Mouse (Mus musculus): ENCODE results near the gene Thegl. TPM values are rescaled to one million over a fixed set of nuclear protein-coding genes. Genes with fewer than 3 reads are reported as not detected.
A peak's percentile ranks its signal among the peaks of the same experiment; 100 is the strongest.

Gene Thegl
- polyA plus RNA-seq, 1 experiment from 2014 or later: not detected

- Histone ChIP-seq H3K9me3 (no peaks in the 10 kb centered on the region), H3K4me2 (no peak overlapping the region), H3K4me1 (replicated peaks) (peaks cover 6% of the 10 kb centered on the region), H3K27ac (no peak overlapping the region), H3K9ac (replicated peaks) (no peak overlapping the region), H3K27me3 (no peaks in the 10 kb centered on the region), H3K36me3 (no peaks in the 10 kb centered on the region), H3K4me3 (replicated peaks) (no peak overlapping the region)
- WGBS: 63% methylated on average over 12 of the region's 12 CpGs
- ATAC-seq (ENCODE audit: insufficient number of reproducible peaks, insufficient read depth, low FRiP score, low TSS enrichment, low read depth): no peak
These were observed 41.1 kb downstream of the Thegl start for GRCm38 (mm10) chr5:77056881-77057440.

- H3K27ac ChIP-seq: no peak overlapping the region
- H3K4me3 ChIP-seq (replicated peaks): no peak overlapping the region
- WGBS: 31% methylated on average over 10 of the region's 10 CpGs
- no peaks in the 10 kb centered on the region for H3K36me3 ChIP-seq
- peaks cover 6% of the 10 kb centered on the region for H3K4me1 ChIP-seq (replicated peaks)
- no peak overlapping the region for H3K9ac ChIP-seq (replicated peaks)
- ATAC-seq (ENCODE audit: insufficient number of reproducible peaks, insufficient read depth, low FRiP score, low TSS enrichment, low read depth): no peak
- 0 out of 2 replicates have a peak overlapping the region, but pooled peaks have one; percentile 32 for H3K4me2 ChIP-seq
- no peaks in the 10 kb centered on the region for H3K27me3 ChIP-seq
- no peaks in the 10 kb centered on the region for H3K9me3 ChIP-seq
These were observed 44.5 kb downstream of the Thegl start for GRCm38 (mm10) chr5:77060363-77060762.

GRCm38 (mm10) chr5:77061372-77062038 lies 45.7 kb downstream of the Thegl start:
- H3K4me2 ChIP-seq: peak overlapping the region; percentile 20; the same call in 1 of the 2 replicates
- no peak for ATAC-seq (ENCODE audit: insufficient number of reproducible peaks, insufficient read depth, low FRiP score, low TSS enrichment, low read depth)
- no peak overlapping the region for H3K27ac ChIP-seq
- no peak overlapping the region for H3K9ac ChIP-seq (replicated peaks)
- WGBS: 33% methylated on average over 17 of the region's 17 CpGs
- H3K4me1 ChIP-seq (replicated peaks): peaks cover 6% of the 10 kb centered on the region
- no peaks in the 10 kb centered on the region for H3K27me3 ChIP-seq
- H3K9me3 ChIP-seq: no peaks in the 10 kb centered on the region
- H3K4me3 ChIP-seq (replicated peaks): no peak overlapping the region
- H3K36me3 ChIP-seq: no peaks in the 10 kb centered on the region

DNA sequence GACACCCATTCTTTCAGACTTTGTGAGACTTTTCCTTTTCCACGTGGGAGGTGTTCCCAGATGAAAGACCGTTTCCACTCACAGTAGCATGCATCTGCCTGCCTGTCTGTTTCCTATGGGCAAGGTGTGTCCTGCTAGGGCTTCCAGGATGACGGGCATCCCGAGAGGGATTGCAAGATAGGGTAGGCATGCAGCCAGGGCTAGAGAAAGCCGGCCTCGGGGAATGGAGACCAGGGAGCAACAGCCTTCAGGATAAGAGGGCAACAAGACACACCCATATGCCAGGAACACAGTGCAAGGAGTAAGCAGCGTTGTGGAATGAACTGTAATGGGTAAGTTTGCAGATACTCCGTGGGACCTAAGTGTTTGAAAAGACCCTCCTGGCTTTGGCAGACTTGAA lies 51.5 kb downstream of the Thegl start:
- WGBS: 83% methylated on average over 8 of the region's 8 CpGs
- H3K9ac ChIP-seq (replicated peaks): no peak overlapping the region
- ATAC-seq (ENCODE audit: insufficient number of reproducible peaks, insufficient read depth, low FRiP score, low TSS enrichment, low read depth): no peak
- no peaks in the 10 kb centered on the region for H3K27me3 ChIP-seq
- H3K9me3 ChIP-seq: no peaks in the 10 kb centered on the region
- no peaks in the 10 kb centered on the region for H3K36me3 ChIP-seq
- H3K4me2 ChIP-seq: no peak overlapping the region
- H3K4me3 ChIP-seq (replicated peaks): no peak overlapping the region
- H3K4me1 ChIP-seq (replicated peaks): no peaks in the 10 kb centered on the region
- H3K27ac ChIP-seq: no peak overlapping the region

- Histone ChIP-seq H3K4me2 (no peak overlapping the region), H3K27me3 (no peaks in the 10 kb centered on the region), H3K9ac (replicated peaks) (no peak overlapping the region), H3K27ac (no peak overlapping the region), H3K4me1 (replicated peaks) (no peaks in the 10 kb centered on the region), H3K36me3 (no peaks in the 10 kb centered on the region), H3K9me3 (no peaks in the 10 kb centered on the region), H3K4me3 (replicated peaks) (no peak overlapping the region)
- ATAC-seq (ENCODE audit: insufficient number of reproducible peaks, insufficient read depth, low FRiP score, low TSS enrichment, low read depth): no peak
- 83% methylated on average over 2 of the region's 2 CpGs for WGBS
These were observed 55.2 kb downstream of the Thegl start for GRCm38 (mm10) chr5:77070987-77071386.

DNA sequence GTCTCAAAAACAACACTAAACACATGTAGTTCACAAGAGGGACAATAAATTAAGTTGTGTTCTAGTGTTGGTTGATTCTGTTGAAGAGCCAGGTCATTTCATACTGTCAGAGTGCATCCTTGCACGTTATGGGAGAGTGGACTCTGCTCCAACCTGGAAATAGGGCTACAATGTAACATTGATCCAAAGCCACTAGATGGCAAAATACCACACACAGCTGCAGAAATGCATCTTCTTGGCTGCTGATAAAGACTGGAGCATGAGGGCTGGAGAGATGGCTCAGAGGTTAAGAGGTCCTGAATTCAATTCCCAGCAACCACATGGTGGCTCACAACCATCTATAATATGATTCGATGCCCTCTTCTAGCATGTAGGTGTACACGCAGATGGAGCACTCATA lies 55.8 kb downstream of the Thegl start:
- Histone ChIP-seq H3K4me2 (no peak overlapping the region), H3K27ac (no peak overlapping the region), H3K9me3 (no peaks in the 10 kb centered on the region), H3K27me3 (no peaks in the 10 kb centered on the region), H3K9ac (replicated peaks) (no peak overlapping the region), H3K36me3 (no peaks in the 10 kb centered on the region), H3K4me1 (replicated peaks) (no peaks in the 10 kb centered on the region), H3K4me3 (replicated peaks) (no peak overlapping the region)
- WGBS: 84% methylated on average over 3 of the region's 3 CpGs
- no peak for ATAC-seq (ENCODE audit: insufficient number of reproducible peaks, insufficient read depth, low FRiP score, low TSS enrichment, low read depth)

DNA sequence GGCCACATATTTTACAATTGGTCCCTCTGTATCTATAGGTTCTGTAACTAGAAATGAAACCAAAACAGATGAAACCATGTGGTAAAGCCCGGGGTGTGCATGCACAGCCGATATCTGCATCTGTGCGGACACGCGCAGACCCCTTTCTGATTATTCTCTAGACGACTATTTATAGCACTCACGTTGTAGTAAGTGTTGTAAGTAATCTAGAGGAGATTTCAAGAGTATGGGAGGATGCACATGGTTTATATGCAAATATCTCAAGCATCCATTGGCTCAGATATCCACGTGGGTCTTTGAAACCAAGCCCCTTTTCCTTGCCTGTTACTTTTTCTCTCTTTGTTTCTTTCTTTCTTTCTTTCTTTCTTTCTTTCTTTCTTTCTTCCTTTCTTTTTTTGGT lies 58.0 kb downstream of the Thegl start:
- no peaks in the 10 kb centered on the region for H3K27me3 ChIP-seq
- 87% methylated on average over 8 of the region's 8 CpGs for WGBS
- no peak overlapping the region for H3K9ac ChIP-seq (replicated peaks)
- H3K9me3 ChIP-seq: peaks cover 9% of the 10 kb centered on the region; the same call in 1 of the 2 replicates
- no peaks in the 10 kb centered on the region for H3K36me3 ChIP-seq
- ATAC-seq (ENCODE audit: insufficient number of reproducible peaks, insufficient read depth, low FRiP score, low TSS enrichment, low read depth): no peak
- no peak overlapping the region for H3K4me3 ChIP-seq (replicated peaks)
- H3K27ac ChIP-seq: no peak overlapping the region
- H3K4me1 ChIP-seq (replicated peaks): no peaks in the 10 kb centered on the region
- no peak overlapping the region for H3K4me2 ChIP-seq

- H3K4me2 ChIP-seq: no peak overlapping the region
- no peaks in the 10 kb centered on the region for H3K27me3 ChIP-seq
- 85% methylated on average over 2 of the region's 2 CpGs for WGBS
- peaks cover 9% of the 10 kb centered on the region; the same call in 1 of the 2 replicates for H3K9me3 ChIP-seq
- no peak for ATAC-seq (ENCODE audit: insufficient number of reproducible peaks, insufficient read depth, low FRiP score, low TSS enrichment, low read depth)
- H3K4me3 ChIP-seq (replicated peaks): no peak overlapping the region
- no peak overlapping the region for H3K9ac ChIP-seq (replicated peaks)
- no peaks in the 10 kb centered on the region for H3K4me1 ChIP-seq (replicated peaks)
- no peak overlapping the region for H3K27ac ChIP-seq
- no peaks in the 10 kb centered on the region for H3K36me3 ChIP-seq
These were observed 59.1 kb downstream of the Thegl start for GRCm38 (mm10) chr5:77074914-77075313.

- ATAC-seq (ENCODE audit: insufficient number of reproducible peaks, insufficient read depth, low FRiP score, low TSS enrichment, low read depth): no peak
These were observed 60.1 kb downstream of the Thegl start for GRCm38 (mm10) chr5:77075951-77076350.

DNA sequence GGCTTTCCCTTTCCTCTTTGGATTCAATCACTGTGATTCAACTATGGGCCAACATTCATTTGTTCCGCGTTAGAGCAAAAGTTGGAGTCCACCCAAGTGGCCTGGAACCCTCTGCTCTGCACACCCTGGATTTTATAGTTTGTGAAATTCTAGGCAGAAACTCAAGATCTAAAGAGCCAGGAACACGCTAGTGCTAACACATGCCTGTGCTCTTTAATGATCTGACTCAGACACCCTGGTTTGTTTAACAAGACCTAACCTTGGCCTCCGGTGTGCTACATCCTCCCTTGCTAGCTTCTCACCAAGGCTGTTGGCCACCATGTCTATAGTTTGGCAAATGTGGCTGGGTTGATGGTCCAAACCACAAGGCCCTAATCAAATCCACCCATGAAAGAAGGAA lies 64.9 kb downstream of the Thegl start:
- H3K36me3 ChIP-seq: no peaks in the 10 kb centered on the region
- H3K27me3 ChIP-seq: no peaks in the 10 kb centered on the region
- no peak for ATAC-seq (ENCODE audit: insufficient number of reproducible peaks, insufficient read depth, low FRiP score, low TSS enrichment, low read depth)
- H3K4me2 ChIP-seq: no peak overlapping the region
- peaks cover 9% of the 10 kb centered on the region; the same call in 1 of the 2 replicates for H3K9me3 ChIP-seq
- 82% methylated on average over 4 of the region's 4 CpGs for WGBS
- H3K27ac ChIP-seq: no peak overlapping the region
- H3K9ac ChIP-seq (replicated peaks): no peak overlapping the region
- H3K4me3 ChIP-seq (replicated peaks): no peak overlapping the region
- no peaks in the 10 kb centered on the region for H3K4me1 ChIP-seq (replicated peaks)

More at GRCm38 (mm10) chr5:77075951-77076350, 60.1 kb downstream of the Thegl start:
- Histone ChIP-seq H3K9ac (replicated peaks) (no peak overlapping the region), H3K36me3 (no peaks in the 10 kb centered on the region), H3K4me1 (replicated peaks) (no peaks in the 10 kb centered on the region), H3K4me2 (no peak overlapping the region), H3K9me3 (peaks cover 9% of the 10 kb centered on the region; the same call in 1 of the 2 replicates), H3K27me3 (no peaks in the 10 kb centered on the region), H3K4me3 (replicated peaks) (no peak overlapping the region), H3K27ac (no peak overlapping the region)
- WGBS: 84% methylated on average over 4 of the region's 4 CpGs

DNA sequence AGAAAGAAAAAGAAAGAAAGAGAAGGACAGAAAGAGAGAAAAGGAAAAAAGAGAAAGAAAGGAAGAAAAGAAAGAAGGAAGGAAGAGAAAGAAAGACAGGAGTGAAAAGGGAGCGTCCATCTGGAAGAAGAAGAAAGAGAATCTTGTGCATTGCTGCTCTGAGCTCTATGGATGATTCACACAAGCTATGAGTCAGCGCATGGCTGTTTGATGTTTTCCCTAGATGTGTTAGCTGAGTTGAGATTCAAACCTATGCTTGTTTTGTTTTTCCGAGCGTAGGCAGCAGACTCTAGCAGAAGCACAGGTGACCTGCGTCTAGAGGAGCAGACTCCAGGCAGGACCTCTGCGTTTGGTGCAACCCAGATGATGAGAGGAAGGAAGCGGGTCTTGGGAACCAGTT lies 66.9 kb downstream of the Thegl start:
- no peak overlapping the region for H3K4me2 ChIP-seq
- no peaks in the 10 kb centered on the region for H3K36me3 ChIP-seq
- no peak overlapping the region for H3K9ac ChIP-seq (replicated peaks)
- H3K4me1 ChIP-seq (replicated peaks): no peaks in the 10 kb centered on the region
- H3K27me3 ChIP-seq: no peaks in the 10 kb centered on the region
- H3K4me3 ChIP-seq (replicated peaks): no peak overlapping the region
- no peak for ATAC-seq (ENCODE audit: insufficient number of reproducible peaks, insufficient read depth, low FRiP score, low TSS enrichment, low read depth)
- no peak overlapping the region for H3K27ac ChIP-seq
- H3K9me3 ChIP-seq: peaks cover 1% of the 10 kb centered on the region; the same call in 1 of the 2 replicates
- WGBS: 81% methylated on average over 7 of the region's 7 CpGs

- no peak overlapping the region for H3K4me3 ChIP-seq (replicated peaks)
- WGBS: 90% methylated on average over 4 of the region's 4 CpGs
- H3K27ac ChIP-seq: no peak overlapping the region
- H3K36me3 ChIP-seq: no peaks in the 10 kb centered on the region
- H3K4me2 ChIP-seq: no peak overlapping the region
- H3K9ac ChIP-seq (replicated peaks): no peak overlapping the region
- no peaks in the 10 kb centered on the region for H3K4me1 ChIP-seq (replicated peaks)
- H3K9me3 ChIP-seq: no peaks in the 10 kb centered on the region
- no peak for ATAC-seq (ENCODE audit: insufficient number of reproducible peaks, insufficient read depth, low FRiP score, low TSS enrichment, low read depth)
- no peaks in the 10 kb centered on the region for H3K27me3 ChIP-seq
These were observed 68.6 kb downstream of the Thegl start for GRCm38 (mm10) chr5:77084418-77084817.

Data from limb, embryonic 12.5 days (tissue).